Mouse (Mus musculus) heart, embryonic 11.5 days (tissue): ENCODE data around the gene Cd68. TPM values are rescaled to one million over a fixed set of nuclear protein-coding genes. Genes with fewer than 3 reads are reported as not detected.

Experiments used
- ATAC-seq: fragments of 200-750 bp; cut with Nextera tagmentation; replicated peaks from 2 replicates; pipeline ENCODE4 v1.8.0; 2017; ENCODE audit warnings: moderate library complexity; ENCODE audit not compliant: insufficient number of reproducible peaks, low FRiP score, low TSS enrichment
- H3K27ac ChIP-seq: fragments of 300-500 bp; sonication (generic); 2 replicates; pipeline ENCODE4 v1.5.1; 2014; ENCODE audit warnings: mild to moderate bottlenecking, low read depth, low read length
- H3K27me3 ChIP-seq: fragments of 300-500 bp; sonication (generic); 2 replicates; pipeline ENCODE4 v1.6.1; 2014; ENCODE audit warnings: mild to moderate bottlenecking, low read length, mixed read lengths; ENCODE audit not compliant: control insufficient read depth, insufficient read depth
- H3K36me3 ChIP-seq: fragments of 300-500 bp; sonication (generic); 2 replicates; pipeline ENCODE4 v1.6.1; 2014; ENCODE audit warnings: mild to moderate bottlenecking, low read length, moderate library complexity, mixed read lengths; ENCODE audit not compliant: control insufficient read depth, insufficient read depth
- H3K4me1 ChIP-seq: fragments of 300-500 bp; sonication (generic); 2 replicates; pipeline ENCODE4 v1.6.1; 2014; ENCODE audit warnings: low read length; ENCODE audit not compliant: control insufficient read depth, insufficient read depth
- H3K4me2 ChIP-seq: fragments of 300-500 bp; sonication (generic); 2 replicates; pipeline ENCODE4 v1.6.1; 2014; ENCODE audit warnings: mild to moderate bottlenecking, moderate library complexity
- H3K4me3 ChIP-seq: fragments of 300-500 bp; sonication (generic); 2 replicates; pipeline ENCODE4 v1.5.1; 2014; ENCODE audit warnings: low read depth, low read length
- H3K9ac ChIP-seq: fragments of 300-500 bp; sonication (generic); 2 replicates; pipeline ENCODE4 v1.6.1; 2014; ENCODE audit warnings: mild to moderate bottlenecking, low read depth, low read length, moderate library complexity
- H3K9me3 ChIP-seq: fragments of 300-500 bp; sonication (generic); replicated peaks from 2 replicates; pipeline ENCODE4 v1.6.1; 2016; ENCODE audit warnings: low read length; ENCODE audit not compliant: control insufficient read depth
- WGBS: fragments of 180-500 bp; shearing (Covaris S2); extraction: QIAGEN DNeasy Blood & Tissue Kit; methylation state at CpG from one replicate; pipeline ENCODE4 v1.1.7; 2014; ENCODE audit not compliant: insufficient replicate concordance; 5-methylcytosine and 5-hydroxymethylcytosine counted together
- polyA plus RNA-seq: library from polyadenylated mRNA; unstranded; fragments of >200 nt; fragmentation: Nextera tagmentation; extraction: Ambion mirVana; gene quantifications from 2 replicates; pipeline ENCODE4 v1.2.1, GENCODE M21; 2014

Cd68 gene
- polyA plus RNA-seq, 1 experiment from 2014 or later, result 4.7 TPM

- H3K9ac ChIP-seq, result no peak overlapping the region
- H3K4me1 ChIP-seq, result peaks cover 18% of the 10 kb centered on the region
- no peak overlapping the region for H3K27ac ChIP-seq
- 87% methylated on average over 3 of the region's 3 CpGs for WGBS
- no peak overlapping the region for H3K4me2 ChIP-seq
- H3K4me3 ChIP-seq, result no peak overlapping the region
- H3K9me3 ChIP-seq, result no peaks in the 10 kb centered on the region
- no peak for ATAC-seq
- H3K36me3 ChIP-seq, result peaks cover 41% of the 10 kb centered on the region
- H3K27me3 ChIP-seq, result no peaks in the 10 kb centered on the region
Observed at GRCm38 (mm10) chr11:69666665-69667005, 682 bp upstream of the Cd68 start.

- no peak overlapping the region for H3K9ac ChIP-seq
- no peaks in the 10 kb centered on the region for H3K9me3 ChIP-seq
- H3K4me3 ChIP-seq, result no peak overlapping the region
- H3K4me1 ChIP-seq, result peaks cover 27% of the 10 kb centered on the region
- ATAC-seq, result no peak
- no peaks in the 10 kb centered on the region for H3K27me3 ChIP-seq
- H3K27ac ChIP-seq, result no peak overlapping the region
- H3K4me2 ChIP-seq, result no peak overlapping the region
- 80% methylated on average over 9 of the region's 9 CpGs for WGBS
- peaks cover 37% of the 10 kb centered on the region for H3K36me3 ChIP-seq
Observed at GRCm38 (mm10) chr11:69665457-69665960, 444 bp downstream of the Cd68 start.

DNA sequence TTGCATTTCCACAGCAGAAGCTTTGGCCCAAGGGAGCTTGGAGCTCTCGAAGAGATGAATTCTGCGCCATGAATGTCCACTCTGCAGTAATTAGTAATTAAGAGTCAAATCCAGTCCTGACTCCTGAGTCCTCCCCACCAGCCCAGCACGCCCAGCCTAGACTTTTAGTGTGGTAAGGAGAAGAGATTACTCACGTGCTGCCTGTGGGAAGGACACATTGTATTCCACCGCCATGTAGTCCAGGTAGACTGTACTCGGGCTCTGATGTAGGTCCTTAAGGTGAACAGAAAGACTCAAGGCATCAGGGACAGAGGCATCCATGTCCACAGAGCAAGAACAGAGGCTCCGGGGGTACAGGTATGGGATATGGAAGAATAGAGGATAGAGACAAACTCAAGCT lies 1.1 kb downstream of the Cd68 start:
- H3K9me3 ChIP-seq, result no peaks in the 10 kb centered on the region
- H3K27me3 ChIP-seq, result no peaks in the 10 kb centered on the region
- no peak overlapping the region; the same call in 1 of the 2 replicates for H3K27ac ChIP-seq
- H3K4me1 ChIP-seq, result peaks cover 20% of the 10 kb centered on the region
- H3K4me3 ChIP-seq, result no peak overlapping the region
- WGBS, result 91% methylated on average over 7 of the region's 7 CpGs
- H3K4me2 ChIP-seq, result no peak overlapping the region
- H3K9ac ChIP-seq, result no peak overlapping the region
- ATAC-seq, result no peak
- H3K36me3 ChIP-seq, result peaks cover 31% of the 10 kb centered on the region

DNA sequence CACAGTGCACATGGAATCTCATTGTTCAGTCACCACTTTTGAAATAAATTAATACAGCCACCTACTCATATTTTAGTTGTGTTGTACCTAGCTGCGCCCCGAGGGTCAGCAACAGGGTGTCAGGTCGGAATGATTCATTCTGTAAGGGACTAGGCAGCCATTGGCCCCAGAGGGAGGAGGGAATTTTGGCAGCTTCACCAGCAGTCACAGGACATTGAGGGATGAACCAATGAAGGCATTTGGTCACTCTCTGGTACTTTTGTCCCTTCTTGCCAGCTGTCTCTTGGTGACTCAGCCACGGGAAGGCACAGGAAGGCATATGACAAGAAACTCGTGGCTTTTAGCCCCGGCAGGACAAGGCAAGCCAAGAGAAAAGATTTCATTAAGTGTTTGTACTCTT lies 2.2 kb downstream of the Cd68 start:
- Histone ChIP-seq H3K4me3 (0 out of 2 replicates have a peak overlapping the region, but pooled peaks have one; percentile 12), H3K9ac (no peak overlapping the region), H3K36me3 (peaks cover 21% of the 10 kb centered on the region), H3K9me3 (no peaks in the 10 kb centered on the region), H3K4me2 (peak overlapping the region; percentile 76; the same call in 1 of the 2 replicates), H3K27ac (no peak overlapping the region; the same call in 1 of the 2 replicates), H3K4me1 (peaks cover 20% of the 10 kb centered on the region), H3K27me3 (no peaks in the 10 kb centered on the region)
- WGBS, result 85% methylated on average over 6 of the region's 6 CpGs
- ATAC-seq, result no peak

GRCm38 (mm10) chr11:69662967-69663671 lies 2.8 kb downstream of the Cd68 start:
- ATAC-seq, result no peak
- H3K27ac ChIP-seq, result peak overlapping the region; percentile 97
- H3K9ac ChIP-seq, result peak overlapping the region; percentile 81
- H3K27me3 ChIP-seq, result no peaks in the 10 kb centered on the region
- peaks cover 21% of the 10 kb centered on the region for H3K36me3 ChIP-seq
- H3K4me3 ChIP-seq, result peak overlapping the region; percentile 56
- H3K9me3 ChIP-seq, result no peaks in the 10 kb centered on the region
- 63% methylated on average over 13 of the region's 13 CpGs for WGBS
- peak overlapping the region; percentile 76 for H3K4me2 ChIP-seq
- H3K4me1 ChIP-seq, result peaks cover 20% of the 10 kb centered on the region

DNA sequence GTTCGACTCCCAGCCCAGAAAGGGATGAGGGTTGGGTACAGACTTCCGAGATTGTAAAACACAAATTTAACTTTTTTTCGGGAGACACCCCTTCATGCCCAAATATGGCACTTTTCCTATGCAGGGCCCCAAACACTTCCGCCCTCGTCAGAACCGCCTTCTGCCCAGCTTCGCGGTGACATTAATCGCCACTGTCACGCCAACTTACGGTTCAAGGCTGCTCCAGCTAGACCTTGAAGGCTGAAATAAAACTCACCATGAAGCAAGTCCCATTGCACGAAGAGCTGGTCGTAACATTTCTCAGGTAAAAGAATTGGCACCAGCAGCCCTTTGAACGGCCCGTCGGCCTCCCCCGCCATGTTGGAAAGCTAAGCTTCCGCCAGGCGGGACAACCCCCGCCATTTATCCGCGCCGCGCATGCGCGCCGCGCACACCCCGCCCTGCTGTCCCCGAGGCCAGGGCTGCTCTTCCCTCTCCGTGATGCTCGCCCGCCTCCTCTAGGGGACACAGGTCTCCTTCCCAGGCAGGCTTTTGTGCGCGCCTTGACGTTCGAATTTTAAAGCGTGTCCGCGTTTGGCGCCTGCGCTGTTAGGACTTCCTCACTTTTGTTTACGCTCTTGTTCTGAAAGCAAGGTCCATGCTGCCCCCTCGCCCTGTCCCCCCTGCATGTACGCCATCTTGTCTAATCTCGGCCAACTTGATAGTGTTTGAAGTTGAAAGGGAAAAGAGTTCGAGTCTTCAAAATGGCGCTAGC lies 3.6 kb downstream of the Cd68 start, which contains the start of gene Mpdu1:
Gene Mpdu1, minus strand, starts transcription at position 430 of the 754 bp plus-strand sequence.
- peak within 1 kb of the TSS; percentile 56 for H3K4me3 ChIP-seq
- peak within 1 kb of the TSS; percentile 97 for H3K27ac ChIP-seq
- peaks cover 19% of the 10 kb centered on the region; the same call in 1 of the 2 replicates for H3K36me3 ChIP-seq
- H3K9ac ChIP-seq, result peak within 1 kb of the TSS; percentile 81
- peak within 1 kb of the TSS; percentile 76 for H3K4me2 ChIP-seq
- ATAC-seq, result peak; percentile 90
- peaks cover 20% of the 10 kb centered on the region for H3K4me1 ChIP-seq
- H3K9me3 ChIP-seq, result no peaks in the 10 kb centered on the region
- no peaks in the 10 kb centered on the region for H3K27me3 ChIP-seq
- under 1% methylated on average over 48 of the region's 48 CpGs for WGBS

GRCm38 (mm10) chr11:69661221-69661881 lies 4.6 kb downstream of the Cd68 start:
- Histone ChIP-seq H3K9ac (peak overlapping the region; percentile 81), H3K4me1 (peaks cover 24% of the 10 kb centered on the region), H3K27me3 (no peaks in the 10 kb centered on the region), H3K4me3 (peak overlapping the region; percentile 56), H3K9me3 (no peaks in the 10 kb centered on the region), H3K36me3 (peaks cover 25% of the 10 kb centered on the region), H3K27ac (peak overlapping the region; percentile 97), H3K4me2 (peak overlapping the region; percentile 76)
- ATAC-seq, result no peak
- WGBS, result 69% methylated on average over 3 of the region's 3 CpGs

DNA sequence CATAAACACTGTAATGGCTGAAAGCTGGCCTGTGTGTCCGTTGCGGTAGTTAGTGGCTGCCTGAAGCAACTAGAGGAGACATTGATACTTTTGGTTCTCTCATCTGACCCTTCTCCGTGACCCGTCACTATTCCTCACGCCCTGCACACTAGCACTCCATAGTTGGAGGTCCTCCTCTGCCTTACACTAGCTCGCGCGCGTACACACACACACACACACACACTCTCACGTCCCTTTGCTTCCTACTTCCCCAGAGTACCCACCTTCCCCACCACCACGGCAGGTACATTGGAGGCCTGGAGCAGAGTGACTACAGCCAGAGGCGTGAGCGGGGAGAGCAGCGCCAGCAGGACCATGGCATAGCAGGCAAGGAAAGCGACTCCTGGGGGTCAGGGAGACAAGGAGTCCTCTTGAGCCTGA lies 8.5 kb downstream of the Cd68 start:
- H3K27ac ChIP-seq, result no peak overlapping the region
- no peaks in the 10 kb centered on the region for H3K9me3 ChIP-seq
- peaks cover 30% of the 10 kb centered on the region for H3K36me3 ChIP-seq
- peaks cover 30% of the 10 kb centered on the region for H3K4me1 ChIP-seq
- no peak overlapping the region for H3K9ac ChIP-seq
- H3K27me3 ChIP-seq, result no peaks in the 10 kb centered on the region
- WGBS, result 86% methylated on average over 15 of the region's 15 CpGs
- H3K4me3 ChIP-seq, result no peak overlapping the region
- H3K4me2 ChIP-seq, result no peak overlapping the region
- no peak for ATAC-seq
